Mouse (Mus musculus) kidney, adult 11 months (tissue): ENCODE results near the gene Zfp750.

ENCODE experiments used
- DNase-seq: peaks from one replicate; pipeline ENCODE4 v3.0.0; 2022

Zfp750 gene

DNA sequence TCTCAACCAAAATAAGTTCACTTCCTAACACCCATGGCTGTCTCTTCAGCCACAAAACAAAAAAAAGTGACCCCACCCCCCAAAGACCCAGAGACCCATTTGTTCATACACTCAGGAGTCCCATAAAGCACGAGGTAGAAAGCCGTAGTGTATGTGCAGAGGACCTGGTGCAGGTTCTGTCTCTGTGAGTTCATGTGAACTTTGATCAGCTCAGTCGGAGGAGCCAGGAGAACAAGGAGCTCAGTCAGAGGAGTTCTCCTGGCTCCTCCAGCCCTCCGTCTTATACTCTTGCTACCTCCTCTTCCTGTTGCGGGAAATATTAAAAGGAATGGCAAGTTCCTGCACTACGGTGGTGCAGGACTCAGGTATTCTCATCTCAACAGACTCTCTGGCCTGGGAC, 51.7 kb downstream of the Zfp750 start:
- no peak for DNase-seq
